Comparison of ENCODE assay signal across 7 mouse cellular contexts in the genomic region with DNA sequence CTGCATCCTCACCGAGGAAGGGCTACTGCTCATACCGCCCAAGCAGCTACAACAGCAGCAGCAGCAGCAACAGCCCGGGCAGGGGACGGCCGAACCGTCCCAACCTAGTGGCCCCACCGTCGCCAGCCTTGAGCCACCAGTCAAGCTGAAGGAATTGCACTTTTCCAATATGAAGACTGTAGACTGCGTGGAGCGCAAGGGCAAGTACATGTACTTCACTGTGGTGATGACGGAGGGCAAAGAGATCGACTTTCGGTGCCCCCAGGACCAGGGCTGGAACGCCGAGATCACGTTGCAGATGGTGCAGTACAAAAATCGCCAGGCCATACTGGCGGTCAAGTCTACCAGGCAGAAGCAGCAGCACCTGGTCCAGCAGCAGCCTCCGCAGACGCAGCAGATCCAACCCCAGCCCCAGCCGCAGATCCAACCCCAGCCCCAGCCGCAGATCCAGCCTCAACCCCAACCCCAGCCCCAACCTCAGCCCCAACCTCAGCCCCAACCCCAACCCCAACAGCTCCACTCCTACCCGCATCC. TPM values are rescaled to one million over a fixed set of nuclear protein-coding genes. Genes with fewer than 3 reads are reported as not detected.
A peak's percentile ranks its signal among the peaks of the same experiment; 100 is the strongest.
DNase-seq lines count a peak whose midpoint lies in the region; ATAC-seq and TF ChIP-seq lines count a peak whose summit lies in the region.

No protein-coding gene starts in this region.

- H3K4me1 ChIP-seq in embryonic fibroblast, embryonic 13.5 days (ENCODE audit: control insufficient read depth, insufficient read depth, low read length) = peaks cover 6% of the 10 kb centered on the region; the same call in 1 of the 2 replicates
- H3K4me1 ChIP-seq in hindbrain, embryonic 15.5 days (replicated peaks) = peaks cover 39% of the 10 kb centered on the region
- peaks cover 32% of the 10 kb centered on the region for H3K4me1 ChIP-seq in stomach, embryonic 16.5 days (ENCODE audit: control insufficient read depth, insufficient read depth, low read length)

- peak overlapping the region; percentile 96 for H3K4me2 ChIP-seq in hindbrain, embryonic 15.5 days
- peak overlapping the region; percentile 95 for H3K4me2 ChIP-seq in stomach, embryonic 16.5 days (ENCODE audit: low read depth, low read length)

- no peaks in the 10 kb centered on the region for H3K36me3 ChIP-seq in hindbrain, embryonic 15.5 days
- no peaks in the 10 kb centered on the region for H3K36me3 ChIP-seq in stomach, embryonic 16.5 days (ENCODE audit: control insufficient read depth, insufficient read depth, low read length)

- H3K9ac ChIP-seq in hindbrain, embryonic 15.5 days = peak overlapping the region; percentile 98
- peak overlapping the region; percentile 98 for H3K9ac ChIP-seq in stomach, embryonic 16.5 days (ENCODE audit: low read length)

- no peaks in the 10 kb centered on the region for H3K27me3 ChIP-seq in hindbrain, embryonic 15.5 days
- H3K27me3 ChIP-seq in stomach, embryonic 16.5 days (ENCODE audit: control insufficient read depth, insufficient read depth, low read length) = no peaks in the 10 kb centered on the region

- no peak for TF ChIP-seq CTCF in embryonic fibroblast, embryonic 13.5 days (IDR thresholded peaks at IDR 0.05; ENCODE audit: borderline replicate concordance, insufficient read depth, low read length)

- peak overlapping the region; percentile 32 for H3K27ac ChIP-seq in embryonic fibroblast, embryonic 13.5 days (ENCODE audit: insufficient read depth, low read length)
- peak overlapping the region; percentile 94 for H3K27ac ChIP-seq in hindbrain, embryonic 15.5 days (replicated peaks)
- H3K27ac ChIP-seq in stomach, embryonic 16.5 days (ENCODE audit: low read length) = peak overlapping the region; percentile 98

- peak overlapping the region; percentile 63 for H3K4me3 ChIP-seq in embryonic fibroblast, embryonic 13.5 days (ENCODE audit: insufficient read depth, low read length)
- H3K4me3 ChIP-seq in hindbrain, embryonic 15.5 days = peak overlapping the region; percentile 86
- H3K4me3 ChIP-seq in stomach, embryonic 16.5 days (replicated peaks; ENCODE audit: low read length) = peak overlapping the region; percentile 95

- DNase-seq in left cerebral cortex, adult 8-10 months (ENCODE audit: low spot score in 2 of 2) = peak; percentile 27 to 59
- DNase-seq in left cerebral cortex, adult 18-20 months (ENCODE audit: low spot score in 2 of 2) = no peak
- peak; percentile 16 for DNase-seq in T-cell, adult 2 months (ENCODE audit: low spot score)
- DNase-seq in lung, postnatal 10 days = peak; percentile 47

- H3K9me3 ChIP-seq in hindbrain, embryonic 15.5 days = no peaks in the 10 kb centered on the region
- H3K9me3 ChIP-seq in stomach, embryonic 16.5 days (replicated peaks; ENCODE audit: control insufficient read depth, low read length) = no peaks in the 10 kb centered on the region

- peak; percentile 61 for ATAC-seq in hindbrain, embryonic 15.5 days (ENCODE audit: low FRiP score, low read depth)
- peak; percentile 0 for ATAC-seq in stomach, embryonic 16.5 days (ENCODE audit: insufficient read depth, low FRiP score)

- no peak for TF ChIP-seq POLR2A in embryonic fibroblast, embryonic 13.5 days (IDR thresholded peaks at IDR 0.05; ENCODE audit: low read depth, low read length)

- WGBS in hindbrain, embryonic 15.5 days = 0% methylated on average over 23 of the region's 23 CpGs
- whole genome bisulfite sequencing in stomach, embryonic 16.5 days = under 1% methylated on average over 23 of the region's 23 CpGs

RNA-seq across cellular contexts. Expression of a gene that starts 0.9 kb away (rescaled TPM):
- total RNA-seq in left cerebral cortex, adult 8-10 months (2022) = 10 to 100 TPM; 24.1 to 31.4 (median 25.1) TPM
- 10 to 100 TPM; 39.6 to 40.9 TPM for total RNA-seq in left cerebral cortex, adult 18-20 months (2021)
- 19.9 and 41.4 TPM in 2 replicates for polyA plus RNA-seq in embryonic fibroblast, embryonic 13.5 days (2011; ENCODE audit: insufficient read length, low read depth, missing spikeins)
- polyA plus RNA-seq in hindbrain, embryonic 15.5 days (2015; fragmentation: Nextera tagmentation; extraction: Ambion mirVana) = 54.9 and 68.2 TPM in 2 replicates
- polyA plus RNA-seq in stomach, embryonic 16.5 days (2015; fragmentation: Nextera tagmentation; extraction: Ambion mirVana) = 44.4 and 50.7 TPM in 2 replicates

RNA-seq across cellular contexts. Expression of a gene that starts 34.0 kb away (rescaled TPM):
- total RNA-seq in left cerebral cortex, adult 8-10 months (2022) = 100 to 1,000 TPM; 212 to 237 (median 222) TPM
- 100 to 1,000 TPM; 234 to 248 TPM for total RNA-seq in left cerebral cortex, adult 18-20 months (2021)
- 496 and 532 TPM in 2 replicates for polyA plus RNA-seq in embryonic fibroblast, embryonic 13.5 days (2011; ENCODE audit: insufficient read length, low read depth, missing spikeins)
- polyA plus RNA-seq in hindbrain, embryonic 15.5 days (2015; fragmentation: Nextera tagmentation; extraction: Ambion mirVana) = 164 and 175 TPM in 2 replicates
- polyA plus RNA-seq in stomach, embryonic 16.5 days (2015; fragmentation: Nextera tagmentation; extraction: Ambion mirVana) = 154 and 180 TPM in 2 replicates

Comparison
In these comparisons a context has a peak if more than half of its experiments do, and no peak if none do; other contexts are left out.
1. DNase-seq: peak in left cerebral cortex, adult 8-10 months (2 of 2), T-cell, adult 2 months (single experiment) and lung, postnatal 10 days (single experiment); none in left cerebral cortex, adult 18-20 months (0 of 2).
2. H3K27ac ChIP-seq: peak in every context shown above with its lines; median percentile 98 in stomach, embryonic 16.5 days; 94 in hindbrain, embryonic 15.5 days; 32 in embryonic fibroblast, embryonic 13.5 days.
3. Peak in every context shown above with its lines, with median percentiles within 50 percentile points of each other: H3K4me3 ChIP-seq.